Comparison of ENCODE assay signal across 37 mouse cellular contexts in the genomic region with DNA sequence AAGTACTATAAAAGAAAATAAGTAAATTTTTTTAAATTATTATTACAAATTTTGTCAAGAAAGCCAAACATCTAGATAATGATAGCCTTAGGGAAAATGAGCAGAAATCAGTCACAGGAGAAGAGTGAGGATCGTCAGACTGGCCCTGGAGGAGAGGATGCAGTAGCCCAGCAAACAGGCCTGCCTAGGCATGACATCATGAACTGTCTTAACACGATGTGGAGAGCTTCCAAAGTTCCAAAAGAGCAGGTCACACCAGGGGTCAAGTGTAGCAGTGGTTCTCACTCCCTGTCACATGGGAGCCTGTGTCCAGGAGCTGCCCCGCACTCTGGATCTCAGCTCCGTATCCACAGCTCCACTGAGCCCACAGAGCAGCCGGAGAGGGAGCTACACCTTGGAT. TPM values are rescaled to one million over a fixed set of nuclear protein-coding genes. Genes with fewer than 3 reads are reported as not detected.
"Had no signal": no experiment of that assay in that cellular context is flagged by ENCODE, and none has a peak within 500 bp of the region (broad histone marks: within the 10 kb centered on the region; RNA-seq: fewer than 3 reads in every experiment).

No protein-coding gene starts in this region.

- ATAC-seq: hindbrain, postnatal 0 days; intestine, embryonic 16.5 days; liver, embryonic 12.5 days had no signal

- H3K4me3 ChIP-seq: heart, embryonic 10.5 days; heart, embryonic 12.5 days; hindbrain, embryonic 13.5 days; hindbrain, embryonic 15.5 days; kidney, embryonic 15.5 days; limb, embryonic 13.5 days; limb, embryonic 15.5 days; liver, embryonic 12.5 days had no signal

- H3K9me3 ChIP-seq: heart, embryonic 10.5 days; hindbrain, embryonic 13.5 days; hindbrain, embryonic 15.5 days; limb, embryonic 15.5 days; liver, embryonic 12.5 days had no signal

- H3K4me1 ChIP-seq: heart, embryonic 10.5 days; hindbrain, embryonic 15.5 days; limb, embryonic 13.5 days; limb, embryonic 15.5 days had no signal

- H3K27me3 ChIP-seq: heart, embryonic 12.5 days; hindbrain, embryonic 13.5 days; hindbrain, embryonic 15.5 days; kidney, embryonic 15.5 days; limb, embryonic 13.5 days; limb, embryonic 15.5 days; liver, embryonic 12.5 days had no signal

- H3K27ac ChIP-seq: heart, embryonic 10.5 days; hindbrain, embryonic 13.5 days; hindbrain, embryonic 15.5 days; hindbrain, postnatal 0 days; kidney, embryonic 15.5 days; kidney, postnatal 0 days; limb, embryonic 13.5 days; limb, embryonic 15.5 days; liver, embryonic 12.5 days; liver, embryonic 14.5 days had no signal

- H3K4me2 ChIP-seq: heart, embryonic 12.5 days; hindbrain, embryonic 13.5 days; hindbrain, embryonic 15.5 days; kidney, embryonic 15.5 days; limb, embryonic 13.5 days; limb, embryonic 15.5 days; liver, embryonic 12.5 days had no signal

- DNase-seq: gastrocnemius, postnatal 14 days; gastrocnemius, postnatal 36 days; heart, adult 18-20 months; heart, postnatal 14 days; heart, postnatal 36 days; kidney, adult 11 months; kidney, adult 9 months; kidney, postnatal 14 days; layer of hippocampus, adult 9-11 months; layer of hippocampus, postnatal 36 days; left cerebral cortex, postnatal 4 days had no signal

- H3K9ac ChIP-seq: heart, embryonic 12.5 days; hindbrain, embryonic 13.5 days; hindbrain, embryonic 15.5 days; kidney, embryonic 15.5 days; limb, embryonic 13.5 days; limb, embryonic 15.5 days; liver, embryonic 12.5 days; liver, embryonic 14.5 days had no signal

- H3K36me3 ChIP-seq: heart, embryonic 10.5 days; heart, embryonic 12.5 days; hindbrain, embryonic 13.5 days; hindbrain, embryonic 15.5 days; kidney, embryonic 15.5 days; limb, embryonic 13.5 days; limb, embryonic 15.5 days; liver, embryonic 12.5 days had no signal

RNA-seq across cellular contexts. Expression of gene Noxa1, which starts 47.0 kb away (rescaled TPM):
- total RNA-seq: gastrocnemius, adult 8-10 months; gastrocnemius, postnatal 14 days; gastrocnemius, postnatal 36 days; heart, adult 18-20 months; heart, adult 8-10 months; heart, postnatal 14 days; heart, postnatal 36 days; hematopoietic stem cell, adult 5-6 weeks; hindbrain, postnatal 0 days; layer of hippocampus, adult 18-20 months; layer of hippocampus, adult 8-10 months; layer of hippocampus, postnatal 14 days; layer of hippocampus, postnatal 36 days; left cerebral cortex, adult 18-20 months; left cerebral cortex, adult 8-10 months; left cerebral cortex, postnatal 10 days; left cerebral cortex, postnatal 25 days; left cerebral cortex, postnatal 4 days; liver, adult 2 months had no signal
- polyA plus RNA-seq: frontal cortex, adult 2 months; heart, embryonic 14.5 days; heart, embryonic 16.5 days; hindbrain, embryonic 13.5 days; hindbrain, embryonic 15.5 days; hindbrain, postnatal 0 days had no signal
